Mouse (Mus musculus): ENCODE measurements around the gene Gm7544.
"Not testable (repeated sequence)": the region's sequence is repeated elsewhere in the genome, so short reads cannot be mapped to it uniquely, and the experiment has no call there.

DNA sequence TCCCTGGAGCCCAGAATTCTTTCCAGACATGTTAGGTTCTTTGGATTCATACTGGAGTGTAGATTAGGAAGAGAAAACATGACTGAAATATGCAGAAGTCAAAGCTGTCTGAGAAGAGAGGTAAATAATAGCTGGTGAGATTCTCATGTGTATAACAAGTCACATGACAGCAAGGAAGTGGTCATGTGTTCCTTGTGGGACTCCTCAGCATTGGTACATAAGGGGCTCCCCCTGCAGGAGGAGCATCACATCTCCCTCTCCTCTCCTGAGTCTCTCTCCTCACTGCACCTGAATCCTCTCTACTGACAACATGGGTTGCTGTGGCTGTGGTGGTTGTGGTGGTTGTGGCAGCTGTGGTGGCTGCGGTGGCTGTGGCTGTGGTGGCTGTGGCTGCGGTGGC lies 9.8 kb downstream of the Gm7544 start:
- TF ChIP-seq CTCF (conservative IDR thresholded peaks at IDR 0.05; ENCODE audit: low read length); POU5F1 (IDR thresholded peaks at IDR 0.05; ENCODE audit: borderline replicate concordance, low read length); NANOG (IDR thresholded peaks at IDR 0.05; ENCODE audit: borderline replicate concordance, low read length): not testable (repeated sequence)

Measured in E14TG2a.4 (cell line).